Mouse (Mus musculus) MEL (cell line): ENCODE results near the gene Gm21970. TPM values are rescaled to one million over a fixed set of nuclear protein-coding genes. Genes with fewer than 3 reads are reported as not detected.

Experiments
- DNase-seq: peaks from one replicate; pipeline ENCODE4 v3.0.0; 2011; ENCODE audit warnings: low read depth, low spot score
- H3K27ac ChIP-seq: 2 replicates; pipeline ENCODE4 v1.5.1; 2012; ENCODE audit warnings: low read depth, mild to moderate bottlenecking, control low read depth, low read length, moderate library complexity; ENCODE audit not compliant: control insufficient read depth
- H3K27me3 ChIP-seq, 2 experiments: fragments of 150-350 bp in 1 of 2; sonication (generic) in 1 of 2; 2 replicates each; pipeline ENCODE4 v1.6.1; 2012; ENCODE audit warnings: low read length in 2 of 2, mild to moderate bottlenecking in 2 of 2, improper control_type of control experiment in 1 of 2, moderate library complexity in 1 of 2; ENCODE audit not compliant: insufficient read depth in 2 of 2, control insufficient read depth in 1 of 2
- H3K36me3 ChIP-seq, 2 experiments: 2 replicates each; pipeline ENCODE4 v1.6.1; 2012 to 2014; ENCODE audit warnings: low read length in 2 of 2, improper control_type of control experiment in 1 of 2, inconsistent platforms in 1 of 2, mild to moderate bottlenecking in 1 of 2; ENCODE audit not compliant: insufficient read depth in 2 of 2, control insufficient read depth in 1 of 2
- H3K4me1 ChIP-seq, 2 experiments: fragments of 150-350 bp in 1 of 2; sonication (generic) in 1 of 2; 2 replicates each; pipeline ENCODE4 v1.6.1; 2012; ENCODE audit warnings: low read length in 2 of 2, improper control_type of control experiment in 1 of 2, mild to moderate bottlenecking in 1 of 2; ENCODE audit not compliant: insufficient read depth in 2 of 2, control insufficient read depth in 1 of 2
- H3K4me3 ChIP-seq, 2 experiments: fragments of 150-350 bp in 1 of 2; sonication (generic) in 1 of 2; 2 replicates each; pipeline ENCODE4 v1.5.1; 2012; ENCODE audit warnings: low read depth in 2 of 2, low read length in 2 of 2, mild to moderate bottlenecking in 2 of 2, moderate library complexity in 2 of 2, control low read depth in 1 of 2, improper control_type of control experiment in 1 of 2; ENCODE audit not compliant: control insufficient read depth in 1 of 2, insufficient read depth in 1 of 2
- H3K79me2 ChIP-seq: 2 replicates; pipeline ENCODE4 v1.6.1; 2012; ENCODE audit warnings: mild to moderate bottlenecking, low read length, moderate library complexity; ENCODE audit not compliant: control insufficient read depth, poor library complexity, insufficient read depth
- H3K9ac ChIP-seq: 2 replicates; pipeline ENCODE4 v1.6.1; 2012; ENCODE audit warnings: low read depth, mild to moderate bottlenecking, control low read depth, low read length, moderate library complexity; ENCODE audit not compliant: control insufficient read depth, poor library complexity, severe bottlenecking
- H3K9me3 ChIP-seq: fragments of 150-350 bp; sonication (generic); replicated peaks from 2 replicates; pipeline ENCODE4 v1.6.1; 2012; ENCODE audit warnings: mild to moderate bottlenecking, low read length, improper control_type of control experiment, moderate library complexity; ENCODE audit not compliant: insufficient read depth
- BHLHE40 ChIP-seq: IDR thresholded peaks from 2 replicates; pipeline ENCODE4 v1.6.1; 2012; ENCODE audit warnings: low read depth, mild to moderate bottlenecking, inconsistent platforms, low read length, improper control_type of control experiment, borderline replicate concordance
- CHD2 ChIP-seq: IDR thresholded peaks from 2 replicates; pipeline ENCODE4 v1.6.1; 2011; ENCODE audit warnings: low read length, improper control_type of control experiment
- HCFC1 ChIP-seq: IDR thresholded peaks from 2 replicates; pipeline ENCODE4 v1.6.1; 2012; ENCODE audit warnings: low read depth, mild to moderate bottlenecking, inconsistent platforms, low read length, improper control_type of control experiment, moderate library complexity
- JUND ChIP-seq: IDR thresholded peaks from 2 replicates; pipeline ENCODE4 v1.6.1; 2011; ENCODE audit warnings: low read depth, mild to moderate bottlenecking, improper control_type of control experiment, low read length
- MAX ChIP-seq: IDR thresholded peaks from 2 replicates; pipeline ENCODE4 v1.6.1; 2011; ENCODE audit warnings: low read length, improper control_type of control experiment
- MEF2A ChIP-seq: IDR thresholded peaks from 2 replicates; pipeline ENCODE4 v1.6.1; 2014; ENCODE audit warnings: low read depth, mild to moderate bottlenecking, inconsistent platforms, low read length, improper control_type of control experiment; ENCODE audit not compliant: poor library complexity, insufficient replicate concordance, severe bottlenecking; ENCODE audit errors: extremely low read depth
- MYB ChIP-seq: IDR thresholded peaks from 2 replicates; pipeline ENCODE4 v1.6.1; 2011; ENCODE audit warnings: mild to moderate bottlenecking, low read depth, low read length, improper control_type of control experiment
- MYC ChIP-seq: IDR thresholded peaks from 2 replicates; pipeline ENCODE4 v1.6.1; 2011; ENCODE audit warnings: low read depth, mild to moderate bottlenecking, low read length, improper control_type of control experiment, moderate library complexity
- NELFE ChIP-seq: IDR thresholded peaks from 2 replicates; pipeline ENCODE4 v1.6.1; 2011; ENCODE audit warnings: low read depth, low read length, improper control_type of control experiment
- NRF1 ChIP-seq: IDR thresholded peaks from 2 replicates; pipeline ENCODE4 v1.6.1; 2014; ENCODE audit warnings: low read depth, mild to moderate bottlenecking, inconsistent platforms, low read length, improper control_type of control experiment, moderate library complexity; ENCODE audit not compliant: poor library complexity, insufficient read depth, severe bottlenecking
- POLR2A ChIP-seq, 2 experiments: IDR thresholded peaks; 2 replicates each; pipeline ENCODE4 v1.6.1; 2011 to 2012; ENCODE audit warnings: low read length in 2 of 2, mild to moderate bottlenecking in 2 of 2, control low read depth in 1 of 2, improper control_type of control experiment in 1 of 2, low read depth in 1 of 2, moderate library complexity in 1 of 2; ENCODE audit not compliant: control insufficient read depth in 1 of 2, insufficient read depth in 1 of 2, poor library complexity in 1 of 2
- POLR2AphosphoS2 ChIP-seq: IDR thresholded peaks from 2 replicates; pipeline ENCODE4 v1.6.1; 2011; ENCODE audit warnings: low read length, improper control_type of control experiment
- SMC3 ChIP-seq: IDR thresholded peaks from 2 replicates; pipeline ENCODE4 v1.6.1; 2011; ENCODE audit warnings: low read depth, low read length, improper control_type of control experiment
- TBP ChIP-seq: IDR thresholded peaks from 2 replicates; pipeline ENCODE4 v1.8.0; 2011; ENCODE audit warnings: low read depth, low read length, improper control_type of control experiment
- TCF12 ChIP-seq: IDR thresholded peaks from 2 replicates; pipeline ENCODE4 v1.6.1; 2014; ENCODE audit warnings: low read depth, mild to moderate bottlenecking, inconsistent platforms, low read length, improper control_type of control experiment, moderate library complexity
- UBTF ChIP-seq: IDR thresholded peaks from 2 replicates; pipeline ENCODE4 v1.6.1; 2012; ENCODE audit warnings: low read depth, mild to moderate bottlenecking, inconsistent platforms, low read length, improper control_type of control experiment, moderate library complexity, borderline replicate concordance; ENCODE audit not compliant: insufficient read depth
- ZC3H11A ChIP-seq: IDR thresholded peaks from 2 replicates; pipeline ENCODE4 v1.6.1; 2012; ENCODE audit warnings: low read depth, mild to moderate bottlenecking, inconsistent platforms, low read length, improper control_type of control experiment
- ZKSCAN1 ChIP-seq: IDR thresholded peaks from 2 replicates; pipeline ENCODE4 v1.6.1; 2012; ENCODE audit warnings: low read depth, mild to moderate bottlenecking, inconsistent platforms, low read length, improper control_type of control experiment, moderate library complexity
- ZNF384 ChIP-seq: IDR thresholded peaks from 2 replicates; pipeline ENCODE4 v1.6.1; 2012; ENCODE audit warnings: low read depth, mild to moderate bottlenecking, inconsistent platforms, low read length, improper control_type of control experiment
- polyA plus RNA-seq, 2 experiments: library from polyadenylated mRNA; stranded (reverse) in 1 of 2; unstranded in 1 of 2; fragments of >175 nt in 1 of 2; fragments of >200 nt in 1 of 2; gene quantifications; 2 replicates each; pipeline versions ENCODE4 v1.2.1 to v1.2.4; 2012; ENCODE audit warnings: low replicate concordance in 2 of 2, low read depth in 1 of 2; ENCODE audit not compliant: insufficient read length in 2 of 2, insufficient read depth in 1 of 2, missing spikeins in 1 of 2
- total RNA-seq: library from RNA; depleted of rRNA; stranded (reverse); fragments of 300-350 nt; gene quantifications from 2 replicates; pipeline ENCODE4 v1.2.3, GENCODE M21; 2012

Gm21970 gene
- total and polyA plus RNA-seq, 3 experiments: not detected

DNA sequence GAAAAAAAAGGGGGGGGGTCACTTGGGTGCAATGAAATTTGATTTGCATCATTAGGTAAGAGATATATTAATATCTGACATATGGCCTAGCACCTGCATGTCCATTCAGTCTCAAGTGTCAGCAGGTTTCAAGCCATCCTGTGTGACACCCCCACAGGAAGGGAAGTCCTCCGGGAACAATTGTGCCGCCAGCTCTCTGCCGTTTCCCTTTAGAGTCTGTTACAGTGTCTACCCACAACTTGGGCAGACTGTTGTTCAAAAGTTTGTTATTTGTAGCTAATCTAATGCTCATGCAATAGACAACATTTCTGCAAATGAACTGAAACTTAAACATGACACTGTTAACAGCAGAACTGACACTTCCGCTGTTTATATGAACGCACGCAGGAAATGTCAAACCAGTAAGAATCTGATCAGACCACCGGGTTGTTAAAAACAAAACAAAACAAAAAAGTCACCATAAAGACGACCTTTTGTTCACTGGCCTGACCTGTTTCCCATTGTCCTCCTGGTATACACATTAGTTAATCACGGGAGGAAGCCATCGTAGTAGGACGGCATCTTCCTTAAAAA is 69.6 kb downstream of the Gm21970 start:
- H3K9ac ChIP-seq: no peak overlapping the region
- no peaks in the 10 kb centered on the region for H3K27me3 ChIP-seq
- TF ChIP-seq TCF12: no peak
- TF ChIP-seq NRF1: no peak
- no peak for TF ChIP-seq BHLHE40
- TF ChIP-seq POLR2AphosphoS2: no peak
- no peak for TF ChIP-seq UBTF
- no peak for TF ChIP-seq HCFC1
- TF ChIP-seq MEF2A: no peak
- TF ChIP-seq JUND: no peak
- TF ChIP-seq NELFE: no peak
- no peak for TF ChIP-seq CHD2
- no peak for TF ChIP-seq MAX
- no peak for TF ChIP-seq ZC3H11A
- TF ChIP-seq MYB: no peak
- no peak for TF ChIP-seq ZKSCAN1
- H3K27ac ChIP-seq: no peak overlapping the region
- no peaks in the 10 kb centered on the region; the same call in 1 of the 2 replicates for H3K79me2 ChIP-seq
- H3K9me3 ChIP-seq: no peaks in the 10 kb centered on the region
- no peak for DNase-seq
- H3K4me1 ChIP-seq: peaks cover 0 to 4% of the 10 kb centered on the region in 2 experiments; a peak in 3 of 4 replicates
- peaks cover 0 to 6% of the 10 kb centered on the region in 2 experiments; a peak in 2 of 4 replicates for H3K36me3 ChIP-seq
- H3K4me3 ChIP-seq: no peak overlapping the region

DNA sequence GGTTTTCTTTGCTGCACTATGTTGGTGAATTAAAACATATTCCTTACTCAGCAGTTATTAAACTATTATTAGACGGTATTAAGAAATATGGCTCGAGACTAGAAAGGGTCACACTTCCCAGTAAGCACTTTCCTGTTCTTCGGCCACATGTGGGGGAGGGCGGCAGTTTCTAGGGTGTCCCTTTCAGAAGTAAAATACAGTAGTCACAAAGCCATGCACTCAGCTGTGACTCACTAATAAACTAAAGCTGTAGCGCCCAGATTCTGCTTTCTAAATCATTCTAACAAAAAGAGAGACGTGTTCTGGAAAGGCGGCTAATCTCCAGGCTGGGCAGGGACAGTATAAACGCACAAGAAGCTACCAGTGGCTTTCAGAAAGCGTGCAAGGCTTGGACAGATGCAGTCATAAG is 70.3 kb downstream of the Gm21970 start:
- no peaks in the 10 kb centered on the region for H3K9me3 ChIP-seq
- no peak overlapping the region for H3K9ac ChIP-seq
- DNase-seq: no peak
- H3K27ac ChIP-seq: no peak overlapping the region
- no peaks in the 10 kb centered on the region; the same call in 1 of the 2 replicates for H3K79me2 ChIP-seq
- peaks cover 0 to 4% of the 10 kb centered on the region in 2 experiments; a peak in 3 of 4 replicates for H3K4me1 ChIP-seq
- TF ChIP-seq ZNF384 (no peak), POLR2A (IDR thresholded peaks at IDR 0.05; ENCODE audit: control insufficient read depth in 1 of 2, insufficient read depth in 1 of 2, low read depth in 1 of 2, low read length in 2 of 2, poor library complexity in 1 of 2) (no peak), SMC3 (no peak), POLR2AphosphoS2 (no peak), MYB (no peak), MYC (no peak), TBP (no peak)
- TF ChIP-seq, all 39 proteins: peak for 0
- Histone ChIP-seq H3K27me3 (no peaks in the 10 kb centered on the region), H3K4me3 (no peak overlapping the region), H3K36me3 (peaks cover 0 to 6% of the 10 kb centered on the region in 2 experiments; a peak in 2 of 4 replicates)
